Mouse (Mus musculus): ENCODE data around the gene Plk1. TPM values are rescaled to one million over a fixed set of nuclear protein-coding genes. Genes with fewer than 3 reads are reported as not detected.
A peak's percentile ranks its signal among the peaks of the same experiment; 100 is the strongest.

Gene Plk1
- polyA plus RNA-seq, 1 experiment from 2014 or later: 46.6 TPM

DNA sequence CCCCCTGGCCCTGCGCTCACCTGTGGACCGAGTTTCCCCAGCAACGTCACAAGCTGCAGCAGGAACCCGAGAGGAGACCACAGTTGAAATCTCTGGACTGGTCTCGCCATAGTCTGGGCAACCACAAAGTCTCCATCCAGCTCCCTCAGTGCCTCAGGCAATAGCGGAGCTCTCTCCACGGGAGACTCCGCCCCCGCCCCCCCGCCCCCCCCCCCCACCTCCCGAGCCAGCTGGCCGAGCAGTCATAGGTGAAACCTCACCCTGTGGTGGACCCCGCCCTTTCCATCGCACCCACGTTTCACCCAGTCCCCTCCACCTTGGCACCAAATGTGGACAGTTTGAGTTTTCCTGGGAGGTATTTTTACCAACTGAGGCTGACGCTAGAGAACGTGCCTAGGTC lies 26.8 kb downstream of the Plk1 start, which contains the start of gene Ern2:
TSS of gene Ern2 (minus strand) at position 165 of the 400 bp plus-strand sequence.
- Histone ChIP-seq H3K27me3 (ENCODE audit: insufficient read depth, low read length) (no peaks in the 10 kb centered on the region), H3K27ac (no peak within 1 kb of the TSS), H3K4me3 (replicated peaks; ENCODE audit: low read depth, low read length) (no peak within 1 kb of the TSS), H3K9me3 (replicated peaks; ENCODE audit: low read length) (no peaks in the 10 kb centered on the region), H3K4me2 (ENCODE audit: low read length) (no peak within 1 kb of the TSS), H3K36me3 (ENCODE audit: insufficient read depth, low read length) (no peaks in the 10 kb centered on the region), H3K4me1 (replicated peaks; ENCODE audit: insufficient read depth, low read length) (no peaks in the 10 kb centered on the region), H3K9ac (ENCODE audit: low read depth, low read length) (no peak within 1 kb of the TSS)
- ATAC-seq (replicated peaks; ENCODE audit: low FRiP score, low read depth) (no peak), DNase-seq (ENCODE audit: low spot score) (no peak)
- no peak for TF ChIP-seq CTCF (IDR thresholded peaks at IDR 0.05; ENCODE audit: low read depth)
- 10% methylated on average over 15 of the region's 17 CpGs for WGBS

DNA sequence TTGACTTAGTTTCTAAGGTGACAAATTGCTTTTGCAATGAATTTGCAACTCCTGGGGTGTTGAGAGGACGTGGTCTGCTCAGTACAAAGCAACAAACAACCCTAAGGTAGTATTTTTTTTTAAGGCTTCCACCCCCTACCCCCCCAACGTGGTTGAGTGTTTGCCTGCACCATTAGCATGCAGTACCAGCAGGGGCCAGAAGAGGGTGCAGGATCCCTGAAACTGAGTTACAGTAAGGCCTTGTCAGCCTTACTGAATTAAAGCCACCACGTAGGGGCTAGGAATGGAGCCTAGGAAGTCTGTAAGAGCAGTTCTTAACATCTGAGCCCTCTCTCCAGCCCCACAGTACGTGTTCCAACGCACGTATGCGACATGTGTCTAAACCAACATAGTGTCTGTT lies 30.2 kb downstream of the Plk1 start:
- H3K9ac ChIP-seq (ENCODE audit: low read depth, low read length): no peak overlapping the region
- H3K27me3 ChIP-seq (ENCODE audit: insufficient read depth, low read length): no peaks in the 10 kb centered on the region
- DNase-seq (ENCODE audit: low spot score) (peak; percentile 52), ATAC-seq (replicated peaks; ENCODE audit: low FRiP score, low read depth) (no peak)
- peak; percentile 80 for TF ChIP-seq CTCF (IDR thresholded peaks at IDR 0.05; ENCODE audit: low read depth)
- H3K4me3 ChIP-seq (replicated peaks; ENCODE audit: low read depth, low read length): no peak overlapping the region
- no peaks in the 10 kb centered on the region for H3K9me3 ChIP-seq (replicated peaks; ENCODE audit: low read length)
- WGBS: 37% methylated on average over 7 of the region's 7 CpGs
- H3K36me3 ChIP-seq (ENCODE audit: insufficient read depth, low read length): no peaks in the 10 kb centered on the region
- H3K4me2 ChIP-seq (ENCODE audit: low read length): no peak overlapping the region
- no peaks in the 10 kb centered on the region for H3K4me1 ChIP-seq (replicated peaks; ENCODE audit: insufficient read depth, low read length)
- no peak overlapping the region for H3K27ac ChIP-seq

DNA sequence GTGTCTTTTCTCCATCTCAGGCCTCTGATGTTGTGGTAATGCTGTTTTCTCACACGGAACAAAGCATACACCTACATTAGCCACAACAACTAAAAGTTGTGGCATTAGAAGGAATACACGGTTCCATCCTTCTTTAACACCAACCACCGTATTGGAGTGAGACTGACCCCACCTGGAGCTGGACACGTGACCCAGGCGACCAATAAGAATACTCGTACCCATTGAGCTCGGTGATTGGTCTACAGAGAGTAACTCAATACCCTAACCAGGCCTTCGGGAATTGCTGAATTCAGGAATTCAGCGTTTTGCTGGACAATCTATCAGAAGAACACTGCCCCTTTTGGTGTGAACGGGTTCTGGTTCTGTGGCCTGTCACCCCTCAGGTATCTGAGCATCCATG lies 31.9 kb downstream of the Plk1 start:
- Histone ChIP-seq H3K4me1 (replicated peaks; ENCODE audit: insufficient read depth, low read length) (no peaks in the 10 kb centered on the region), H3K36me3 (ENCODE audit: insufficient read depth, low read length) (no peaks in the 10 kb centered on the region), H3K4me3 (replicated peaks; ENCODE audit: low read depth, low read length) (no peak overlapping the region), H3K4me2 (ENCODE audit: low read length) (no peak overlapping the region), H3K27ac (no peak overlapping the region), H3K9ac (ENCODE audit: low read depth, low read length) (no peak overlapping the region), H3K9me3 (replicated peaks; ENCODE audit: low read length) (no peaks in the 10 kb centered on the region), H3K27me3 (ENCODE audit: insufficient read depth, low read length) (no peaks in the 10 kb centered on the region)
- TF ChIP-seq CTCF (IDR thresholded peaks at IDR 0.05; ENCODE audit: low read depth): no peak
- no peak for DNase-seq (ENCODE audit: low spot score)
- 74% methylated on average over 10 of the region's 10 CpGs for WGBS
- ATAC-seq (replicated peaks; ENCODE audit: low FRiP score, low read depth): no peak

DNA sequence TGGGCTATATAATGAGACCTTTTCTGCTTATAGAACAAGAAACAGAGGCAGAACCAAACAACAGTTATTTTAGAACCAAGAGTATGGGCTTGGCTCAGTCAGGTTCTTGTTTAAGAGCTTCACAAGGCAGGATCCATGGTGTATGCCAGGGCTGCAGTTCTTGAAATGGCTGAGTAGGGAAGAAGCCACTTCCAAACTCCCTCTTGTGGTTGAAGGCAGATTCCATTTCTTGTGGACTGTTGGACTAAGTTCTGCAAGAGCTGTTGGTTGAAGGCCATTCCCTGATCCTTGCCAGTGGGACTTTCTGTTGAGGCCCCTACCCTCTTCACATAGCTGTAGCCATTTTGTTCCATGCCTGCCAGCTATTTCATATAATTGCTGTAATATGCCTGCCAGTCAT lies 34.7 kb downstream of the Plk1 start:
- TF ChIP-seq CTCF (IDR thresholded peaks at IDR 0.05; ENCODE audit: low read depth): peak; percentile 17; the same call in 1 of the 2 replicates
- H3K9me3 ChIP-seq (replicated peaks; ENCODE audit: low read length): no peaks in the 10 kb centered on the region
- no peak for ATAC-seq (replicated peaks; ENCODE audit: low FRiP score, low read depth)
- H3K4me3 ChIP-seq (replicated peaks; ENCODE audit: low read depth, low read length): no peak overlapping the region
- no peaks in the 10 kb centered on the region for H3K4me1 ChIP-seq (replicated peaks; ENCODE audit: insufficient read depth, low read length)
- DNase-seq (ENCODE audit: low spot score): no peak
- H3K9ac ChIP-seq (ENCODE audit: low read depth, low read length): no peak overlapping the region
- H3K27me3 ChIP-seq (ENCODE audit: insufficient read depth, low read length): no peaks in the 10 kb centered on the region
- H3K4me2 ChIP-seq (ENCODE audit: low read length): no peak overlapping the region
- H3K27ac ChIP-seq: no peak overlapping the region
- H3K36me3 ChIP-seq (ENCODE audit: insufficient read depth, low read length): no peaks in the 10 kb centered on the region

DNA sequence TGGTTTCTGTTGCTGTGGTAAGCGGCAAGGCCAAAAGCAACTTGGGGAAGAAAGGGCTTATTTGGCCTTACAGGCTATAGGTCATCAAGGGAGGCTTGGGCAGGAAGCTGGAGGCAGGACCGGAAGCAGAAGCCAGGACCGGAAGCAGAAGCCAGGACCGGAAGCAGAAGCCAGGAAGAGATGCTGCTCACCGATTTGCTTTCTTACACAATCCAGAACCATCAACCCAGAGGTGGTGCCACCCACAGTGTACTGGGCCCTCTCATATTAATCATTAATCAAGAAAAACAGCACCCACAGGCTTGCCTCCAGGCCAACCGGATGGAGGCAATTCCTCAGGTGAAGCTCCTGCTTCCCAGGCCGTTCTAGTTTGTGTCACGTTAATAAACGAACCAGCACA lies 37.5 kb downstream of the Plk1 start:
- Histone ChIP-seq H3K4me3 (replicated peaks; ENCODE audit: low read depth, low read length) (no peak overlapping the region), H3K27me3 (ENCODE audit: insufficient read depth, low read length) (no peaks in the 10 kb centered on the region), H3K4me2 (ENCODE audit: low read length) (no peak overlapping the region), H3K4me1 (replicated peaks; ENCODE audit: insufficient read depth, low read length) (no peaks in the 10 kb centered on the region), H3K36me3 (ENCODE audit: insufficient read depth, low read length) (no peaks in the 10 kb centered on the region), H3K27ac (no peak overlapping the region), H3K9me3 (replicated peaks; ENCODE audit: low read length) (no peaks in the 10 kb centered on the region), H3K9ac (ENCODE audit: low read depth, low read length) (no peak overlapping the region)
- TF ChIP-seq CTCF (IDR thresholded peaks at IDR 0.05; ENCODE audit: low read depth): no peak
- WGBS: 77% methylated on average over 9 of the region's 9 CpGs
- DNase-seq (ENCODE audit: low spot score) (no peak), ATAC-seq (replicated peaks; ENCODE audit: low FRiP score, low read depth) (no peak)

DNA sequence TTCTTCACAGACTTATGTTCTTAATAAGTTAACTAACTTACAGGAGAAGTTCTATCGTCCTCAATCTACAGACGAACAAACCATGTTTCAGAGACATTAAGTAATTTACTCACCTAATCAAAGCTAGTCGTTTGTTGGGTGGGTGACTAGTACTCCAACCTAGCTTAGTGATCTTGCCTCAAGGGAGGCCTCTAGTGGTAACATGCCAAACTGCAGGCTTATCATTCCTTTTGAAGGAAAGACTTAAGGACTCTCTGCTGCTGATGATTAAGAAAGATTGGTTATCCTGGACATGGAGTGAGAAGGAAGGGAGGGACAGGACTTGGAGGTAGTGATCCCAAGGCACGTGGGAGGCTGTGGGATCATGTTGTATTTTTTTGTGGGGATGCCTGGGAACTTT lies 38.1 kb downstream of the Plk1 start:
- H3K9me3 ChIP-seq (replicated peaks; ENCODE audit: low read length): no peaks in the 10 kb centered on the region
- no peak overlapping the region for H3K4me2 ChIP-seq (ENCODE audit: low read length)
- no peak overlapping the region for H3K9ac ChIP-seq (ENCODE audit: low read depth, low read length)
- H3K27ac ChIP-seq: no peak overlapping the region
- WGBS: 26% methylated on average over 4 of the region's 4 CpGs
- no peaks in the 10 kb centered on the region for H3K4me1 ChIP-seq (replicated peaks; ENCODE audit: insufficient read depth, low read length)
- no peaks in the 10 kb centered on the region for H3K27me3 ChIP-seq (ENCODE audit: insufficient read depth, low read length)
- TF ChIP-seq CTCF (IDR thresholded peaks at IDR 0.05; ENCODE audit: low read depth): peak; percentile 80
- H3K36me3 ChIP-seq (ENCODE audit: insufficient read depth, low read length): no peaks in the 10 kb centered on the region
- no peak overlapping the region for H3K4me3 ChIP-seq (replicated peaks; ENCODE audit: low read depth, low read length)
- no peak for ATAC-seq (replicated peaks; ENCODE audit: low FRiP score, low read depth)
- peak; percentile 57 for DNase-seq (ENCODE audit: low spot score)

DNA sequence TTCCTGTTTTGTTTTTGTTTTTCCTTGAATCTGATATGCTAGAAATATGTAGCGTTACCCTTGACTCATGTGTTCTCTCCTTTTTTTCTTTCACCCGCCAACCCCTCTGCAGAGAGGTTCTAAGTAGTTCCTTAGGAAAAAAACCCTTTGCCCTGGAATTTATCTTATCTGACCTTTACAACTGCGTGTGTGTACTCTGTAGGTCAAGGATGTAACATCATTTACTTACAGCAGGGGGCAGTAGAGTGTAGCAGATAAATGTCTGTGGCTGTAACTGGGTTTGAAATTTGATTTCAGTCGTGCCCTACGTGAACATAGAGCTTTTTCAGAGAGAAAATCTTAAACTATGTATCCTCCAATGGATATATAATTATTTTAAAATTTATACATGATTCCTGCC lies 40.1 kb downstream of the Plk1 start:
- Histone ChIP-seq H3K27ac (no peak overlapping the region), H3K4me3 (replicated peaks; ENCODE audit: low read depth, low read length) (no peak overlapping the region), H3K4me2 (ENCODE audit: low read length) (no peak overlapping the region), H3K27me3 (ENCODE audit: insufficient read depth, low read length) (no peaks in the 10 kb centered on the region), H3K9me3 (replicated peaks; ENCODE audit: low read length) (no peaks in the 10 kb centered on the region), H3K36me3 (ENCODE audit: insufficient read depth, low read length) (no peaks in the 10 kb centered on the region), H3K9ac (ENCODE audit: low read depth, low read length) (no peak overlapping the region), H3K4me1 (replicated peaks; ENCODE audit: insufficient read depth, low read length) (no peaks in the 10 kb centered on the region)
- DNase-seq (ENCODE audit: low spot score) (peak; percentile 74), ATAC-seq (replicated peaks; ENCODE audit: low FRiP score, low read depth) (no peak)
- peak; percentile 77 for TF ChIP-seq CTCF (IDR thresholded peaks at IDR 0.05; ENCODE audit: low read depth)
- WGBS: 31% methylated on average over 5 of the region's 5 CpGs
